Mouse (Mus musculus): ENCODE results near the gene Nkapl. TPM values are rescaled to one million over a fixed set of nuclear protein-coding genes. Genes with fewer than 3 reads are reported as not detected.

Gene Nkapl
- polyA plus RNA-seq, 1 experiment from 2014 or later, result 2.1 TPM

DNA sequence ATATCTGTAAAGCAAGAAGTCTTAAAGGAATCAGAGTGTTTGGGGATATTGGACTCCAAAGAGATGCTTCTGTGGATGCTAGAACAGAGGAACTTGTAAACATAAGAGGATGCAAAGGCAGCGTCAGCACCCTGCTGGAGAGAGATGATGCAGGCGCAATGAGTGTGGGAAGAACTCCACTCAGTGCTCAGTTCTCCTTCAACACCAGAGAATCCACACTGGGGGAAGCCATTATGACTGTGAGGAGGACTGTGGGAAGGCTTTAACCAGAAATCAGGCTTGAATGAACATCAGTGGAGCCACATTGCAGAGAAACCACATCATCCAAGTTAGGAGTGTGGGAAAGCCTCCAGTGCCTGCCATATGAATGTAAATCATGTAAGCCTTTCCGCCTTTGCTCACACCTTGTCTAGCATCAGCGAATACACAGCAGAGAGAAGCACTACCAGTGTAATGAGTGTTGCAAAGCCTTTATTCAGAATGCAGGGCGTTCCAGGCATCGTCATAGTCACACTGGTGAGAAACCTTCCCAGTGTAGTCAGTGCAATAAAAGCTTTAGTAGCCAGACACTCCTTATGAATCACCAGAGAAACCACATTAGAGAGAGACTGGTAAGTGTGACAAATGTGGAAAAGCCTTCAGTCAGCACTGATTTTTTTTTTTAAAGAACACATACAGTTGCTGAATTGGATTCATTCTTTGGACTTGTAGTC is 50.9 kb downstream of the Nkapl start:
- H3K9me3 ChIP-seq (ENCODE audit: control insufficient read depth), result no peaks in the 10 kb centered on the region
- TF ChIP-seq CTCF (IDR thresholded peaks at IDR 0.05; ENCODE audit: low read depth), result no peak
- no peaks in the 10 kb centered on the region for H3K36me3 ChIP-seq (ENCODE audit: control insufficient read depth, insufficient read depth)
- H3K4me2 ChIP-seq (replicated peaks; ENCODE audit: low read depth), result no peak overlapping the region
- 57% methylated on average over 6 of the region's 6 CpGs for WGBS
- H3K9ac ChIP-seq (ENCODE audit: low read depth, low read length), result no peak overlapping the region
- H3K4me3 ChIP-seq (ENCODE audit: low read depth, low read length), result no peak overlapping the region
- peak; percentile 70 for ATAC-seq
- H3K4me1 ChIP-seq (replicated peaks; ENCODE audit: control insufficient read depth, insufficient read depth, low read length), result peaks cover 7% of the 10 kb centered on the region; the same call in 1 of the 2 replicates
- no peak overlapping the region for H3K27ac ChIP-seq (ENCODE audit: low read depth, low read length)
- H3K27me3 ChIP-seq (replicated peaks; ENCODE audit: control insufficient read depth, insufficient read depth, low read length), result no peaks in the 10 kb centered on the region

MicroRNAs encoded within 50 kb of the gene (microRNA counts, 519-probe panel; counts per million panel counts)
- 3,802 counts per million, percentile 52 among the panel's probes with 10 or more counts for microRNA mmu-miR-1896

Small RNAs within 50 kb of the gene (microRNA-seq; reads per million reads assigned to microRNA genes)
- gene Mir1896, result not detected

Other genes with a start within 250 kb of the Nkapl start
- gene Gpx5, start 175.8 kb downstream of the Nkapl start, polyA plus RNA-seq (2015; fragmentation: Nextera tagmentation; extraction: Ambion mirVana), result not detected in 2 replicates
- not detected in 2 replicates for gene Gpx6, start 156.4 kb downstream of the Nkapl start, polyA plus RNA-seq (2015; fragmentation: Nextera tagmentation; extraction: Ambion mirVana)
- not detected in 2 replicates for gene Olfr1367, start 121.6 kb downstream of the Nkapl start, polyA plus RNA-seq (2015; fragmentation: Nextera tagmentation; extraction: Ambion mirVana)
- 3.5 and 3.9 TPM in 2 replicates for gene Zscan12, start 105.7 kb downstream of the Nkapl start, polyA plus RNA-seq (2015; fragmentation: Nextera tagmentation; extraction: Ambion mirVana)
- 37.1 and 40.6 TPM in 2 replicates for gene Zkscan3, start 65.8 kb downstream of the Nkapl start, polyA plus RNA-seq (2015; fragmentation: Nextera tagmentation; extraction: Ambion mirVana)
- gene Pgbd1, start 27.5 kb downstream of the Nkapl start, polyA plus RNA-seq (2015; fragmentation: Nextera tagmentation; extraction: Ambion mirVana), result 0.47 and 0.60 TPM in 2 replicates
- 11.4 and 14.7 TPM in 2 replicates for gene Zscan26, start 14.8 kb downstream of the Nkapl start, polyA plus RNA-seq (2015; fragmentation: Nextera tagmentation; extraction: Ambion mirVana)
- 1.4 and 2.3 TPM in 2 replicates for gene Zkscan4, start 10.4 kb upstream of the Nkapl start, polyA plus RNA-seq (2015; fragmentation: Nextera tagmentation; extraction: Ambion mirVana)
- not detected in 2 replicates for gene Gm10065, start 10.9 kb upstream of the Nkapl start, polyA plus RNA-seq (2015; fragmentation: Nextera tagmentation; extraction: Ambion mirVana)
- gene AK157302, start 26.7 kb upstream of the Nkapl start, polyA plus RNA-seq (2015; fragmentation: Nextera tagmentation; extraction: Ambion mirVana), result 0.12 and 0.30 TPM in 2 replicates
- 14.1 and 19.3 TPM in 2 replicates for gene Gm11273, start 32.9 kb upstream of the Nkapl start, polyA plus RNA-seq (2015; fragmentation: Nextera tagmentation; extraction: Ambion mirVana)
- 1.6 and 2.0 TPM in 2 replicates for gene Zkscan8, start 62.6 kb upstream of the Nkapl start, polyA plus RNA-seq (2015; fragmentation: Nextera tagmentation; extraction: Ambion mirVana)
- gene Olfr1366, start 74.3 kb upstream of the Nkapl start, polyA plus RNA-seq (2015; fragmentation: Nextera tagmentation; extraction: Ambion mirVana), result 0.14 TPM in 1 of 2 replicates, not detected in the other
- gene Olfr1535, start 91.4 kb upstream of the Nkapl start, polyA plus RNA-seq (2015; fragmentation: Nextera tagmentation; extraction: Ambion mirVana), result not detected in 2 replicates
- gene Olfr1364, start 113.2 kb upstream of the Nkapl start, polyA plus RNA-seq (2015; fragmentation: Nextera tagmentation; extraction: Ambion mirVana), result not detected in 2 replicates
- not detected in 2 replicates for gene Olfr1362, start 145.5 kb upstream of the Nkapl start, polyA plus RNA-seq (2015; fragmentation: Nextera tagmentation; extraction: Ambion mirVana)
- 0.04 TPM in 1 of 2 replicates, not detected in the other for gene Olfr11, start 174.0 kb upstream of the Nkapl start, polyA plus RNA-seq (2015; fragmentation: Nextera tagmentation; extraction: Ambion mirVana)
- gene Olfr1361, start 194.9 kb upstream of the Nkapl start, polyA plus RNA-seq (2015; fragmentation: Nextera tagmentation; extraction: Ambion mirVana), result not detected in 2 replicates
- not detected in 2 replicates for gene Olfr1360, start 208.9 kb upstream of the Nkapl start, polyA plus RNA-seq (2015; fragmentation: Nextera tagmentation; extraction: Ambion mirVana)
- gene Olfr1359, start 229.6 kb upstream of the Nkapl start, polyA plus RNA-seq (2015; fragmentation: Nextera tagmentation; extraction: Ambion mirVana), result not detected in 2 replicates
- gene Hist1h2bl, start 247.6 kb upstream of the Nkapl start, polyA plus RNA-seq (2015; fragmentation: Nextera tagmentation; extraction: Ambion mirVana), result 1.9 TPM in 1 of 2 replicates, not detected in the other
- gene Hist1h2ai, start 247.9 kb upstream of the Nkapl start, polyA plus RNA-seq (2015; fragmentation: Nextera tagmentation; extraction: Ambion mirVana), result 6.1 and 12.0 TPM in 2 replicates
- 2.4 and 2.9 TPM in 2 replicates for gene Hist1h3h, start 249.2 kb upstream of the Nkapl start, polyA plus RNA-seq (2015; fragmentation: Nextera tagmentation; extraction: Ambion mirVana)

All from intestine, postnatal 0 days (tissue).